Mouse (Mus musculus) kidney, embryonic 14.5 days (tissue): ENCODE data around the gene Taf5l. TPM values are rescaled to one million over a fixed set of nuclear protein-coding genes. Genes with fewer than 3 reads are reported as not detected.

Source experiments
- ATAC-seq: fragments of 200-750 bp; cut with Nextera tagmentation; 2 replicates; pipeline ENCODE4 v1.8.0; 2017; ENCODE audit warnings: moderate number of reproducible peaks, mild to moderate bottlenecking, moderate TSS enrichment, moderate library complexity; ENCODE audit not compliant: low FRiP score, low TSS enrichment
- H3K27ac ChIP-seq: fragments of 300-500 bp; sonication (generic); 2 replicates; pipeline ENCODE4 v1.5.1; 2014; ENCODE audit warnings: low read depth, mild to moderate bottlenecking, low read length, moderate library complexity, mixed read lengths
- H3K27me3 ChIP-seq: fragments of 300-500 bp; sonication (generic); 2 replicates; pipeline ENCODE4 v1.6.1; 2014; ENCODE audit warnings: mild to moderate bottlenecking, low read length; ENCODE audit not compliant: control insufficient read depth, insufficient read depth
- H3K36me3 ChIP-seq: fragments of 300-500 bp; sonication (generic); 2 replicates; pipeline ENCODE4 v1.6.1; 2014; ENCODE audit warnings: low read length, mixed read lengths; ENCODE audit not compliant: control insufficient read depth, insufficient read depth
- H3K4me1 ChIP-seq: fragments of 300-500 bp; sonication (generic); 2 replicates; pipeline ENCODE4 v1.6.1; 2014; ENCODE audit warnings: low read length, mixed read lengths; ENCODE audit not compliant: control insufficient read depth, insufficient read depth
- H3K4me2 ChIP-seq: fragments of 300-500 bp; sonication (generic); replicated peaks from 2 replicates; pipeline ENCODE4 v1.6.1; 2014; ENCODE audit warnings: low read depth, mild to moderate bottlenecking, low read length
- H3K4me3 ChIP-seq: fragments of 300-500 bp; sonication (generic); 2 replicates; pipeline ENCODE4 v1.5.1; 2014; ENCODE audit warnings: mild to moderate bottlenecking, low read length
- H3K9ac ChIP-seq: fragments of 300-500 bp; sonication (generic); 2 replicates; pipeline ENCODE4 v1.6.1; 2014; ENCODE audit warnings: low read depth, mild to moderate bottlenecking, low read length, moderate library complexity
- H3K9me3 ChIP-seq: fragments of 300-500 bp; sonication (generic); 2 replicates; pipeline ENCODE4 v1.6.1; 2016; ENCODE audit warnings: low read length; ENCODE audit not compliant: control insufficient read depth
- WGBS: fragments of 180-500 bp; shearing (Covaris S2); extraction: QIAGEN DNeasy Blood & Tissue Kit; methylation state at CpG from one replicate; pipeline ENCODE4 v1.1.7; 2014; 5-methylcytosine and 5-hydroxymethylcytosine counted together
- polyA plus RNA-seq: library from polyadenylated mRNA; unstranded; fragments of >200 nt; fragmentation: Nextera tagmentation; extraction: Ambion mirVana; gene quantifications from 2 replicates; pipeline ENCODE4 v1.2.1, GENCODE M21; 2014

Gene Taf5l
- polyA plus RNA-seq, 1 experiment from 2014 or later: 53.3 TPM

- Histone ChIP-seq H3K4me1 (no peaks in the 10 kb centered on the region), H3K9ac (no peak overlapping the region), H3K9me3 (no peaks in the 10 kb centered on the region), H3K4me3 (no peak overlapping the region), H3K27ac (no peak overlapping the region), H3K4me2 (no peak overlapping the region), H3K36me3 (peaks cover 15% of the 10 kb centered on the region; the same call in 1 of the 2 replicates), H3K27me3 (no peaks in the 10 kb centered on the region)
- ATAC-seq: no peak
- WGBS: 93% methylated on average over 6 of the region's 6 CpGs
Measured at GRCm38 (mm10) chr8:123959473-123959872, 61.7 kb downstream of the Taf5l start.

GRCm38 (mm10) chr8:123958130-123958529, 63.1 kb downstream of the Taf5l start:
- WGBS: 80% methylated on average over 17 of the region's 17 CpGs

GRCm38 (mm10) chr8:123954246-123954645, 67.0 kb downstream of the Taf5l start:
- H3K27me3 ChIP-seq: no peaks in the 10 kb centered on the region
- H3K4me1 ChIP-seq: no peaks in the 10 kb centered on the region
- no peak for ATAC-seq
- WGBS: 93% methylated on average over 8 of the region's 8 CpGs
- peaks cover 3% of the 10 kb centered on the region; the same call in 1 of the 2 replicates for H3K36me3 ChIP-seq
- no peak overlapping the region for H3K4me2 ChIP-seq
- H3K4me3 ChIP-seq: no peak overlapping the region
- no peaks in the 10 kb centered on the region for H3K9me3 ChIP-seq
- no peak overlapping the region for H3K9ac ChIP-seq
- no peak overlapping the region for H3K27ac ChIP-seq

More at GRCm38 (mm10) chr8:123958130-123958529, 63.1 kb downstream of the Taf5l start:
- no peak for ATAC-seq
- H3K27me3 ChIP-seq: no peaks in the 10 kb centered on the region
- H3K36me3 ChIP-seq: peaks cover 11% of the 10 kb centered on the region; the same call in 1 of the 2 replicates
- H3K9me3 ChIP-seq: no peaks in the 10 kb centered on the region
- H3K4me1 ChIP-seq: no peaks in the 10 kb centered on the region
- no peak overlapping the region for H3K27ac ChIP-seq
- H3K4me3 ChIP-seq: no peak overlapping the region
- no peak overlapping the region for H3K9ac ChIP-seq
- no peak overlapping the region for H3K4me2 ChIP-seq

DNA sequence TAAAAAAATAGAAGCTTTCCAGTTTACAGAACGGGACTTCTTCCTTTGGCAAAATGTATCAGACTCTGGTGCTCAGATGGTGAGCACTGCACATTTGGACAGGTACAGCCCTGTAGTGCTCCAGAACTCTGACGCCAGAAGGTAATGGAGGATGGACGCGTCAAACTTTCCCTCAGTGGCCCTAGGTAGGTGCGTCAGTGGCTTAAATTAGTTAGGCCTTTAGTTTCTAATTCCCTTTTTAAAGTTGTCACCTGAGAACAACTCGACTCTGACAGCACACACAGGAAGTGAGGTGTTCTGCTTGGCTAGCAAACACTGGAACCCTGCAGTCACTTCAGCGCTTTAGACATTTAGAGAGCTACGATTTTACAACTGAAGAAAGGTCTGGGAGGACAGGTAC, 67.5 kb downstream of the Taf5l start:
- Histone ChIP-seq H3K9me3 (no peaks in the 10 kb centered on the region), H3K27ac (no peak overlapping the region), H3K9ac (no peak overlapping the region), H3K27me3 (no peaks in the 10 kb centered on the region), H3K4me3 (no peak overlapping the region), H3K4me1 (no peaks in the 10 kb centered on the region), H3K4me2 (no peak overlapping the region), H3K36me3 (peaks cover 3% of the 10 kb centered on the region; the same call in 1 of the 2 replicates)
- 90% methylated on average over 8 of the region's 8 CpGs for WGBS
- no peak for ATAC-seq

DNA sequence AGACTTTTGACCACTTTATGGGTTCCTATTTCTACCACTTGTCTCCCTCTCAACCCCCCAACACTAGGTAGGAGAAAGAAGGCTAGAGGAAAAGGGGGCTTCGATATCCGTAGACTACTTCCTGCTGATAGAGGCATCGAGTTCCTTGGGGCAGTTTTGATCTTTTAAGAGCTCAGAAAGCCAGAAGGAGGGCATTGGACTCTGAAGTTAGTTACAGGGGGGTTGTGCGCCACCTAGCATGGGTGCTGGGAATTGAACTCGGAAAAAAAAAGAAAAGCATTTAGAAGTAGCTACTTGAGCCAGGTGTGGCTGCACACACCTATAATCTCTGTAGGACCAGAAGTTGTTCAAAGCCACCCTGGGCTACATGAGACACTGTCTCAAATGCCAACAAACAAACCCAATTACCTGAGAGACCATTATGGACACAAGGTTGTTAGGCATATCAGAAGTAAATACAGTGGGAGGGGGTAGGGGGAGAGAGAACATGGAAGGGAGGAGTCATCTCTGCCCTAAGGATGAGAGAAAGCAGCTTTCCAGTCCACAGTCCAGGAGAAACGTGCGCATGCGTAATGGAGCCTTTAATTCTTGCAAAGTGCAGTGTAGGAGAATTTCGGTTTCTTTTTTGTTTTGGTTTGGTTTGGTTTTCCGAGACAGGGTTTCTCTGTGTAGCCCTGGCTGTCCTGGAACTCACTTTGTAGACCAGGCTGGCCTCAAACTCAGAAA, 71.0 kb downstream of the Taf5l start:
- 34% methylated on average over 10 of the region's 10 CpGs for WGBS
- Histone ChIP-seq H3K4me3 (peak overlapping the region; percentile 58), H3K4me2 (peak overlapping the region; percentile 84), H3K36me3 (peaks cover 17% of the 10 kb centered on the region), H3K4me1 (peaks cover 3% of the 10 kb centered on the region), H3K9me3 (no peaks in the 10 kb centered on the region), H3K27me3 (no peaks in the 10 kb centered on the region), H3K9ac (peak overlapping the region; percentile 67), H3K27ac (no peak overlapping the region)
- no peak for ATAC-seq

GRCm38 (mm10) chr8:123949686-123949986, 71.6 kb downstream of the Taf5l start:
- peak overlapping the region; percentile 67 for H3K9ac ChIP-seq
- 4% methylated on average over 10 of the region's 10 CpGs for WGBS
- no peak for ATAC-seq
- peaks cover 22% of the 10 kb centered on the region for H3K36me3 ChIP-seq
- H3K27ac ChIP-seq: peak overlapping the region; percentile 83
- H3K4me2 ChIP-seq: peak overlapping the region; percentile 84
- H3K4me1 ChIP-seq: peaks cover 3% of the 10 kb centered on the region
- H3K27me3 ChIP-seq: no peaks in the 10 kb centered on the region
- no peaks in the 10 kb centered on the region for H3K9me3 ChIP-seq
- peak overlapping the region; percentile 58 for H3K4me3 ChIP-seq

DNA sequence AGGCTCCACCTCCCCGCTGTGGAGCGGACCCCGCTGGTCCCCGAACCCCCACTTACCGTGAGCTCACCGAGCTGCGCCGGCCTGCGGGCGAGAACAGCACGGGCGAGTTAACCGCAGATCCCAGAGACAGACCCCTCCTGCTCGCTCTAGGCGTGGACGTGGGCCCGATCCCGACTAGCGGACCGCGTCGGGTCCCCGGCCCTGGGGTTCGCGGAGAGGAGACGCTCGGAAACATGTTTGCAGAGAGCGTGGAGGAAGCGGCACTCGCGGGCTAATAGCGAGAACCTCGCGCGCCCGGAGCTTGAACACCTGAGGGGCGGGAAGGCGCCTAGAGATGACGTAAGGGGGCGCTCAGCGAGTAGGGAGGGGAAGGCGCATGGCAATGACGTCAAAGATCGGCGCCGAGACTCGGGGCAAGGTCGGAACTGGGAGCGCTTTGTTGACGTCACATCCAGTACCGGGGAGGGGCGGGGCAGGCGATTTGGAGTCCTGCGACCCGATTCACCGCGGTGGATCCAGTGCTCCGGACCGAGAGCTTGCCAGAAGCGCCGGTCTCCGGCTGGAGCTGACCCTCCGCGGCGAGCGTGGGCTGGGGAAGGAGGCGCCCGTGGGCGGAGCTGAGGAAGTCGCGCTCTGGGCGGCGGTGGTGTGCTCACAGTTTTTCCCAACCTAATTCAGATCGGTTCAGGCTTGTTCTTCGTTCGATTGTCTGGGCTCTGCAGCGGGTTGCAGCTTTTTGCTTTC, 72.1 kb downstream of the Taf5l start, which contains the start of gene Nup133:
Gene Nup133, minus strand, starts transcription at position 324 of the 744 bp plus-strand sequence.
- Histone ChIP-seq H3K4me3 (peak within 1 kb of the TSS; percentile 58), H3K4me1 (peaks cover 3% of the 10 kb centered on the region), H3K9ac (peak within 1 kb of the TSS; percentile 67), H3K27ac (peak within 1 kb of the TSS; percentile 83), H3K36me3 (peaks cover 25% of the 10 kb centered on the region), H3K4me2 (peak within 1 kb of the TSS; percentile 84), H3K9me3 (no peaks in the 10 kb centered on the region), H3K27me3 (no peaks in the 10 kb centered on the region)
- peak; percentile 82 for ATAC-seq
- under 1% methylated on average over 77 of the region's 77 CpGs for WGBS
